Mouse (Mus musculus) G1E-ER4 (cell line): ENCODE measurements at regions not wholly inside any gene's neighbourhood (a gene's known extent, or its start where the extent isn't known, plus 50 kb on each side); places are given as distances from the start of the nearest gene placed in this dataset.

ENCODE experiments used
- GATA1 ChIP-seq: IDR thresholded peaks from one replicate; pipeline ENCODE4 v1.8.0; 2012; ENCODE audit warnings: low read length, inconsistent platforms

- TF ChIP-seq GATA1, result no peak
Measured at GRCm38 (mm10) chr16:93287520-93287919, 316.3 kb downstream of the Setd4 start.

- TF ChIP-seq GATA1, result no peak
Measured at GRCm38 (mm10) chr16:93286816-93287215, 317.0 kb downstream of the Setd4 start.

- TF ChIP-seq GATA1, result no peak
Measured at GRCm38 (mm10) chr16:93285191-93285590, 318.7 kb downstream of the Setd4 start.

GRCm38 (mm10) chr16:93281715-93282114 lies 322.1 kb downstream of the Setd4 start:
- no peak for TF ChIP-seq GATA1

GRCm38 (mm10) chr16:93272636-93273035 lies 331.2 kb downstream of the Setd4 start:
- no peak for TF ChIP-seq GATA1

GRCm38 (mm10) chr16:93272146-93272545 lies 331.7 kb downstream of the Setd4 start:
- TF ChIP-seq GATA1, result no peak

- TF ChIP-seq GATA1, result no peak
Measured at GRCm38 (mm10) chr16:93264061-93264585, 339.7 kb downstream of the Setd4 start.

- no peak for TF ChIP-seq GATA1
Measured at GRCm38 (mm10) chr16:93263141-93263815, 340.6 kb downstream of the Setd4 start.

GRCm38 (mm10) chr16:93246825-93247224 lies 357.0 kb downstream of the Setd4 start:
- no peak for TF ChIP-seq GATA1

- no peak for TF ChIP-seq GATA1
Measured at GRCm38 (mm10) chr16:93245738-93246137, 358.1 kb downstream of the Setd4 start.

GRCm38 (mm10) chr16:93238898-93239297 lies 365.0 kb downstream of the Setd4 start:
- no peak for TF ChIP-seq GATA1

- TF ChIP-seq GATA1, result no peak
Measured at GRCm38 (mm10) chr16:93238326-93238725, 365.5 kb downstream of the Setd4 start.

GRCm38 (mm10) chr16:93225644-93226043 lies 378.2 kb downstream of the Setd4 start:
- TF ChIP-seq GATA1, result no peak

GRCm38 (mm10) chr16:93225196-93225595 lies 378.7 kb downstream of the Setd4 start:
- no peak for TF ChIP-seq GATA1

GRCm38 (mm10) chr16:93219731-93220130 lies 384.1 kb downstream of the Setd4 start:
- TF ChIP-seq GATA1, result peak; percentile 90

- no peak for TF ChIP-seq GATA1
Measured at GRCm38 (mm10) chr16:93218402-93218801, 385.5 kb downstream of the Setd4 start.

- no peak for TF ChIP-seq GATA1
Measured at GRCm38 (mm10) chr16:93217600-93218226, 386.1 kb downstream of the Setd4 start.
